ENCODE assay signal across 24 mouse cellular contexts in genomic region chr16:74984207-74984606, GRCm38 (mm10).
"Had no signal": no experiment of that assay in that cellular context is flagged by ENCODE, and none has a peak within 500 bp of the region (broad histone marks: within the 10 kb centered on the region; RNA-seq: fewer than 3 reads in every experiment).

No protein-coding gene starts in this region.

- H3K9me3 ChIP-seq: limb, embryonic 10.5 days; limb, embryonic 13.5 days; liver, embryonic 12.5 days; liver, embryonic 15.5 days; lung, embryonic 15.5 days; megakaryocyte, embryonic 14.5 days; midbrain, embryonic 10.5 days; midbrain, embryonic 13.5 days; neural tube, embryonic 13.5 days had no signal

- H3K27me3 ChIP-seq: limb, embryonic 13.5 days; liver, embryonic 12.5 days; liver, embryonic 15.5 days; lung, embryonic 15.5 days; megakaryocyte, embryonic 14.5 days; midbrain, embryonic 13.5 days; neural tube, embryonic 13.5 days had no signal

- H3K9ac ChIP-seq: limb, embryonic 13.5 days; liver, embryonic 12.5 days; liver, embryonic 15.5 days; lung, embryonic 15.5 days; midbrain, embryonic 13.5 days; neural tube, embryonic 13.5 days had no signal

- DNase-seq: kidney, adult 2 months; kidney, postnatal 25 days; liver; lung, adult 18-20 months; lung, postnatal 10 days; lung, postnatal 36 days; retina, postnatal 1 day; right cerebral cortex, postnatal 25 days; thymus, adult 2 months; thymus, postnatal 14 days; thymus, postnatal 4 days had no signal

- H3K36me3 ChIP-seq: limb, embryonic 10.5 days; limb, embryonic 13.5 days; liver, embryonic 12.5 days; liver, embryonic 15.5 days; lung, embryonic 15.5 days; midbrain, embryonic 10.5 days; midbrain, embryonic 13.5 days; neural tube, embryonic 13.5 days had no signal

- H3K27ac ChIP-seq: kidney, postnatal 0 days; limb, embryonic 10.5 days; limb, embryonic 13.5 days; liver, embryonic 12.5 days; liver, embryonic 15.5 days; lung, embryonic 15.5 days; midbrain, embryonic 10.5 days; midbrain, embryonic 13.5 days; neural tube, embryonic 13.5 days had no signal

- H3K4me1 ChIP-seq: limb, embryonic 10.5 days; limb, embryonic 13.5 days; liver, embryonic 12.5 days; liver, embryonic 15.5 days; lung, embryonic 15.5 days; megakaryocyte, embryonic 14.5 days; midbrain, embryonic 10.5 days; midbrain, embryonic 13.5 days; neural tube, embryonic 13.5 days had no signal

- H3K4me2 ChIP-seq: limb, embryonic 13.5 days; liver, embryonic 12.5 days; liver, embryonic 15.5 days; lung, embryonic 15.5 days; midbrain, embryonic 13.5 days; neural tube, embryonic 13.5 days had no signal

- ATAC-seq: intestine, postnatal 0 days; liver, embryonic 12.5 days; midbrain, embryonic 13.5 days; midbrain, embryonic 16.5 days had no signal

- H3K4me3 ChIP-seq: limb, embryonic 10.5 days; limb, embryonic 13.5 days; liver, embryonic 12.5 days; liver, embryonic 15.5 days; lung, embryonic 15.5 days; megakaryocyte, embryonic 14.5 days; midbrain, embryonic 10.5 days; midbrain, embryonic 13.5 days; myocyte; neural tube, embryonic 13.5 days had no signal
